Mouse (Mus musculus): Measurements from ENCODE around the gene Dusp2.
A peak's percentile ranks its signal among the peaks of the same experiment; 100 is the strongest.

- peak; percentile 69 for TF ChIP-seq CTCF (conservative IDR thresholded peaks at IDR 0.05; ENCODE audit: low read length)
- no peak for TF ChIP-seq NANOG (IDR thresholded peaks at IDR 0.05; ENCODE audit: borderline replicate concordance, low read length)
- no peak for TF ChIP-seq POU5F1 (IDR thresholded peaks at IDR 0.05; ENCODE audit: borderline replicate concordance, low read length)
Measured at GRCm38 (mm10) chr2:127308660-127309059, 27.3 kb upstream of the Dusp2 start.

Data from E14TG2a.4 (cell line).